Mouse (Mus musculus) adrenal gland, adult 2 months (tissue): Measurements from ENCODE around the gene Gjb3. TPM values are rescaled to one million over a fixed set of nuclear protein-coding genes. Genes with fewer than 3 reads are reported as not detected.

ENCODE experiments used
- DNase-seq: peaks from one replicate; pipeline ENCODE4 v3.0.0; 2021
- polyA plus RNA-seq: library from polyadenylated mRNA; depleted of rRNA; stranded (reverse); fragments of >200 nt; gene quantifications from 2 replicates; pipeline ENCODE4 v1.2.3, GENCODE M21; 2012; rRNA removed
- total RNA-seq, 2 experiments: library from RNA; stranded (reverse); gene quantifications; 2 replicates each; pipeline ENCODE4 v1.2.3; 2021

The Gjb3 gene
- total and polyA plus RNA-seq, 3 experiments = 0.24 TPM; not detected in 2

DNA sequence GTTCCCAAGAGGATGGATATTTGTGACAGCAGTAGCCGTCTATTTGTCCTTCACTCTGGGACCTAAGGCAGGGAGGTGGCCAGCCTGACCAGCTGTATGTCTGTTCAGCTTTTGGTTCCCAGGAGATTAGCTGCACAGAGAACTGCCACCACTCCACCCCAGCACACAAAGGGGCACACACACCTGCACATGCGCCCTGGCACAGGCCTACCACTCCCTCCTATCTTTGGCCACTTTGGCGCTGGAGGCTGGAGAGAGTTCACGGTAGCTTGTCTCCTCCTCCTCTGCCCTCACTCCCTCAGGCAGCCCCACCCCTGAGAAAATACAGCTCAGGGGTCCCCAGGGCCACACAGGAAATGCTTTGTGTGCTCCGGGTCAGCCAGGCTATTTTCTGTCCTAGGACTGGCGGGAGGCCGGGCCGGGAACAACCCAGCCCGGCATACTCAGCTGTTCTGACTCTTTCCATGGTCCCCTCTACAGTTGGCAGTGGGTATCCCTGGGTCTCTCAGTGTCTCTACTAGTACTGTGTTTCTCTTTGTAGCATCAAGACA lies 52.1 kb downstream of the Gjb3 start:
- DNase-seq = peak; percentile 30

Other genes starting within 250 kb of the Gjb3 start
- 10 to 100 TPM; 18.1 to 19.3 TPM for gene Tmem35b, start 207.2 kb downstream of the Gjb3 start, total RNA-seq
- 17.6 and 19.7 TPM in 2 replicates for gene Tmem35b, start 207.2 kb downstream of the Gjb3 start, polyA plus RNA-seq
- 1 to 10 TPM; 3.4 to 3.9 TPM for gene Dlgap3, start 161.6 kb downstream of the Gjb3 start, total RNA-seq
- gene Dlgap3, start 161.6 kb downstream of the Gjb3 start, polyA plus RNA-seq = 13.3 and 14.7 TPM in 2 replicates
- gene Smim12, start 87.1 kb downstream of the Gjb3 start, total RNA-seq = 10 to 100 TPM; 50.4 to 68.0 TPM
- 41.7 and 46.8 TPM in 2 replicates for gene Smim12, start 87.1 kb downstream of the Gjb3 start, polyA plus RNA-seq
- 1 to 10 TPM; 2.7 to 6.7 TPM for gene Gja4, start 16.8 kb downstream of the Gjb3 start, total RNA-seq
- 15.9 and 16.0 TPM in 2 replicates for gene Gja4, start 16.8 kb downstream of the Gjb3 start, polyA plus RNA-seq
- gene Gjb4, start 23.2 kb upstream of the Gjb3 start, total RNA-seq = not detected
- 0.11 TPM in 1 of 2 replicates, not detected in the other for gene Gjb4, start 23.2 kb upstream of the Gjb3 start, polyA plus RNA-seq
- under 1 TPM; 0.17 to 0.73 TPM for gene Gjb5, start 27.3 kb upstream of the Gjb3 start, total RNA-seq
- gene Gjb5, start 27.3 kb upstream of the Gjb3 start, polyA plus RNA-seq = 0.27 and 0.34 TPM in 2 replicates